Mouse (Mus musculus) liver, adult (tissue): ENCODE measurements around the gene Hist1h3c.

Experiments
- GATA4 ChIP-seq: IDR thresholded peaks from 2 replicates; pipeline ENCODE4 v1.6.1; 2014; ENCODE audit warnings: mild to moderate bottlenecking, low read length; ENCODE audit not compliant: insufficient replicate concordance

The Hist1h3c gene

GRCm38 (mm10) chr13:23729706-23730105 lies 15.7 kb downstream of the Hist1h3c start:
- TF ChIP-seq GATA4: no peak

GRCm38 (mm10) chr13:23729192-23729525 lies 16.2 kb downstream of the Hist1h3c start:
- no peak for TF ChIP-seq GATA4

GRCm38 (mm10) chr13:23728472-23729191 lies 16.8 kb downstream of the Hist1h3c start:
- no peak for TF ChIP-seq GATA4

DNA sequence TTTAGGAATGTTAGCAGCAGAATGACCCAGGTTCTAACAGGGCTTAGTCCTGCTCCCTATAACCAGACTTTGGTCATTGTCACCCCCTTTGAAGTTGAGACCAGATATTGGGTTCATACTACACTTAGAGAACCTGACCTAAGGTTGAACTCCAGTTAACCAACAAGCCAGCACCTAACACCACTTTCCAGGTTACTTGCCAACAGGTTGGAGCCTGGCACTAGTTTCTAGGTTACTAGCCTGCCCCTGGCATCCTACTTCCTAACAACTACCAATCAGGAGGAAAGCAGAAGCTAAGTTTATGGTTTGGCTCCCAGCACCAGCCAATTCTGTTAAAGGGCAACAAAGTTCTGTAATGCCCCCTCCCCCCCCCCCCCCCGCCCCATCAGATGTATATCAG lies 20.2 kb downstream of the Hist1h3c start:
- TF ChIP-seq GATA4: no peak

DNA sequence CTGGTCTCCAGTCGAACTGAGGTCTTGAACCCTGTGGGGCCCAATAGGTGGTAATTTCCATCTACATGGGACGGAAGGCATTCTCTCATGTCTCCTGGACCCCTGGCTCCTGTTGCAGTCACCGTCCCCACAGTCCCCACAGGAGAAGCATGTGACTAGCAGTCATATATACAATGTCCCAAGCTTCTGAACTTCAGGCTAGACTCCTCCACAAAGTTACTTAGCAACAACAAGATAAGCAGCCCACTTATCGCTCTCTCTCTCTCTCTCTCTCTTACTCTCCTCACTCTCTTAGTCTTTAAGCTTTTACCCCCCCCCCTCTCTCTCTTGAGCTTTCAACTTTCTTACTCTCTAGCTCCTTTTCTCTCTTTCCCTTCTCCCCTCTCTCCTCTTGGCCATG lies 21.2 kb downstream of the Hist1h3c start:
- no peak for TF ChIP-seq GATA4

GRCm38 (mm10) chr13:23717176-23717575 lies 28.2 kb downstream of the Hist1h3c start:
- TF ChIP-seq GATA4: no peak

DNA sequence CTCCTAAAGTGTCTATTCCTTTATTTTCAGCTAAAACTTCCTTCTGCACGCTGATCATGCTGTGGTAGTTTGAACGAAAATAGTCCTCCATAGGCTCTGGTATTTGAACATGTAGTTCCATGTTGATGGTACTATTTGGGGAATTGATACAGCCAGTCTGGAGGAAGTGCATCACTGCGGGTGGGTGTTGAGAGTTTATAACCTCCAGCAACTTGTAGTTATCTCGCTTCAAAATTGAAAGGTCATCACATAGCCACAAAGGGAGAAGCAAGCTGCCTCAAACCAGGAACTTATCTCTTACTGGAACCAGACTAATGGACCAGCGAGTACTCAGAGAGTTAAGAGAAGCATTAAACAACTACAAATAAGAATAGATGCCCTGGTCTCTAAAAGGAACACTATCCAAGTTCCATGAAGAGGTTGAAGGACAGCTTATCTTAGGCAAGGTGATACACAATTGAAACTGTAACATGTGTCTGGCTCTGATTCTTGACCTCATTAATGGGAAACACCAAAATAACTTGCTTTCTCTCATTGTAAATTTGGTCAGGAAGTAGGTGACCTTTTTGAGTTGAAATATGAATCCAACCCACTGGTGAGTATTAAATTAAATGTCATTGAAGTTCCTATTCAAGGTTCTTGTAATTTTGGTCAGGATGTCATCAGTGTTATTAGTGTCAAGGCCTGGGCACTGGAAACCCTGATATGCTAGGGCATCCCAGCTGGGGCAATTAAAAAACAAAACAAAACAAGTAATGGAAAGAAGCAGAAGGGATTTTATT lies 28.9 kb downstream of the Hist1h3c start:
- no peak for TF ChIP-seq GATA4

GRCm38 (mm10) chr13:23710374-23711089 lies 34.9 kb downstream of the Hist1h3c start, which contains the start of gene Hfe:
TSS of gene Hfe (minus strand) at chr13:23710854.
- peak; percentile 25; the same call in 1 of the 2 replicates for TF ChIP-seq GATA4

DNA sequence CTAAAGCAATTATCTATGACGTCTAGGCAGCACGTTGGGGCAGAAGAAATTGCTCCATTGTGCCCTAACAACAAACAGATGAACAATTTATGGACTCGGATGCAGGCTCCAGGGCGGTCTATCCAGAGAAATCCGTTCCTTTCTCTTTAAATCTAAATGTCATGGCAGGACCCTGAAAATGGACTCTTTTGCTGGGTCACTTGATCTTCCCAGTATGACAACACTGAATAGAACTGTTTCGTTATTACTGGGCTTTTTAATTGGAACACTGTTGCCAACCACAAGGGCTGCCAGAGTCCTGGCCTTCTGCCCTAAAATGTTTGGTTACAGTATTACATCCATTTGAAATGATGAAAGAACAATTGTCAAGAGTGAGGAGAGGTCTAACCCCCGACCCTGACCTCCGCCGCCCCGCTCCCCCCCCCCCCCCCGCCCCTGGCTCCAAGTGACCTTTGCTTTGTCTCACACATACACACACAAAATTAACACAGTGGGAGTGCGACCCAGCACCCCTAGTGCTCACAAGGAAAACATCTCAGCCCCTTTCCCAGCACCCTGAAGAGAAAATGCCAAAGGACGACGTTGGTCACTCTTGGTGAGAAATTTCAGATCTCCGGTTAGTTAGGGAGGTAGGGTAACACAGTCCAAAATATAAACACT lies 35.6 kb downstream of the Hist1h3c start:
- no peak for TF ChIP-seq GATA4

DNA sequence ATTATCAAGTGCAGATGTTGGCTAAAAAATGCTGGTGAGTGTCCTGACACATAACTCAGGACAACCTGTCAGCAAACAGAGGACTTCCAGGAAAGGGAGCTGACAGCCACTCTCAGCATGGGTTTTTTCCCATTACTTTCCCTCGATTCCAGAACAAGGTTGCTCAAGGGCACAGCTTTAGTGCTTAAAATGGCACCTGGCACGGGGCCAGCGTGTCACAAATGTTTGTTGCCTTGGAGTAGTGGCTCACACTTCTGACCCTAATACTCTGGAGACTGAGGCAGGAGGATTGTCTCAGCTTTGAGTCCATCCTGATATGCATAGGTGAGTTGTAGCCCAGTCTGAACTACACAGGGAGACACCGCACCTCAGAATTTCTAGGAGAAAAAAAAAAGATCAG lies 36.7 kb downstream of the Hist1h3c start:
- TF ChIP-seq GATA4: no peak

DNA sequence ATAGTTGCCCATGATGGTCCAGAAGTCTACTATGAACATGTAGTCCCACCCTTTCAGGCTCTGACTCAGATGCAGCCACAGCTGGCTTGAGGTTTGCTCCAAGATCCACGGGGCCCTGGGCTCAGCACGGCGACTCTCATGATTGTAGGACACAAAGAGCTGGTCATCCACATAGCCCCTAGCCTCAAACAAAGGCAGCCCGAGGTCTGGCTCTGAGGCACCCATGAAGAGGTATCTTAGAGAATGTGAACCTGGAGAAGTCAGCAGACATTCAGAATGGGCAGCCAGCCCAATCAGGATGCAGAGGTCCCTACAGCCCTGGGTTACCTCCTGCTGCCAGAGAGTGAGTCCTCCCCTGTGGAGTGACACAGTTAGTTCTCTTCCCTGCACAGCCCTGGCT lies 37.4 kb downstream of the Hist1h3c start:
- TF ChIP-seq GATA4: no peak

DNA sequence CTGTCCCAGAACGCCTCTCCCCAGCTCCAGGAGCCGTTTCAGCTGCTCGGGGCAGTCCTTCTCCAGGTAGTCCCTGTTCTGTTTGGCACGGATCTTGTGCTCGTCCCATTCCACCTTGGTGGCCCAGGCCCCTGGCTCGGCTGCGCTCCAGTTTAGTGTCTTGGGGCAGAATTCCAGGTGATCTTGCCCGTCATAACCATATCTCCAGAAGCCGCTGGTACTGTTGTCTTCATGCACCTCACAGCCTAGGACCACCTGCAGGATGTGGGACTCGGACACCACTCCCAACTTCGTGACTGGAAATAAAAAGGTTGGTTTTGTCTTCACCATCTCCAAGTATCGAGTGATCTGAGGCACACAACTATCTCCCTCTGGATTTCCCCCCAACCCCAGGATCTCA lies 38.6 kb downstream of the Hist1h3c start:
- no peak for TF ChIP-seq GATA4

- no peak for TF ChIP-seq GATA4
These were observed 39.5 kb downstream of the Hist1h3c start for GRCm38 (mm10) chr13:23705751-23706356.

- TF ChIP-seq GATA4: no peak
These were observed 43.2 kb downstream of the Hist1h3c start for GRCm38 (mm10) chr13:23702220-23702619.
